Mouse (Mus musculus): Measurements from ENCODE around the gene Apbb1. TPM values are rescaled to one million over a fixed set of nuclear protein-coding genes. Genes with fewer than 3 reads are reported as not detected.

Apbb1 gene
- 220 and 224 TPM in 2 replicates for polyA plus RNA-seq (2014; fragmentation: Nextera tagmentation; extraction: Ambion mirVana)

- Histone ChIP-seq H3K9me3 (ENCODE audit: control insufficient read depth, low read length) (no peaks in the 10 kb centered on the region), H3K9ac (replicated peaks; ENCODE audit: low read depth, low read length) (peak within 1 kb of the TSS; percentile 90), H3K4me3 (ENCODE audit: low read depth, low read length) (peak within 1 kb of the TSS; percentile 77), H3K27me3 (ENCODE audit: control insufficient read depth, insufficient read depth, low read length) (no peaks in the 10 kb centered on the region), H3K36me3 (ENCODE audit: control insufficient read depth, insufficient read depth, low read length) (no peaks in the 10 kb centered on the region), H3K27ac (ENCODE audit: low read depth, low read length) (peak within 1 kb of the TSS; percentile 97), H3K4me1 (ENCODE audit: control insufficient read depth, insufficient read depth, low read length) (peaks cover 27% of the 10 kb centered on the region), H3K4me2 (ENCODE audit: low read depth, low read length) (peak within 1 kb of the TSS; percentile 82)
- under 1% methylated on average over 40 of the region's 54 CpGs for WGBS
- peak; percentile 93 for ATAC-seq (ENCODE audit: low read depth)
Observed at GRCm38 (mm10) chr7:105581094-105581703, at the start of gene Apbb1. TSS of gene Apbb1 (minus strand) at chr7:105581653.

- 19% methylated on average over 3 of the region's 3 CpGs for WGBS
- no peak overlapping the region for H3K27ac ChIP-seq (ENCODE audit: low read depth, low read length)
Observed at GRCm38 (mm10) chr7:105628633-105629032, 47.2 kb upstream of the Apbb1 start.

GRCm38 (mm10) chr7:105625397-105625796 lies 43.9 kb upstream of the Apbb1 start:
- H3K4me2 ChIP-seq (ENCODE audit: low read depth, low read length), result no peak overlapping the region
- H3K4me3 ChIP-seq (ENCODE audit: low read depth, low read length), result no peak overlapping the region
- no peak overlapping the region for H3K27ac ChIP-seq (ENCODE audit: low read depth, low read length)
- H3K36me3 ChIP-seq (ENCODE audit: control insufficient read depth, insufficient read depth, low read length), result peaks cover 27% of the 10 kb centered on the region
- peaks cover 8% of the 10 kb centered on the region for H3K4me1 ChIP-seq (ENCODE audit: control insufficient read depth, insufficient read depth, low read length)
- H3K9me3 ChIP-seq (ENCODE audit: control insufficient read depth, low read length), result no peaks in the 10 kb centered on the region
- H3K27me3 ChIP-seq (ENCODE audit: control insufficient read depth, insufficient read depth, low read length), result no peaks in the 10 kb centered on the region
- 92% methylated on average over 6 of the region's 6 CpGs for WGBS
- ATAC-seq (ENCODE audit: low read depth), result no peak
- H3K9ac ChIP-seq (replicated peaks; ENCODE audit: low read depth, low read length), result no peak overlapping the region

More at GRCm38 (mm10) chr7:105628633-105629032, 47.2 kb upstream of the Apbb1 start:
- no peaks in the 10 kb centered on the region for H3K9me3 ChIP-seq (ENCODE audit: control insufficient read depth, low read length)
- H3K4me2 ChIP-seq (ENCODE audit: low read depth, low read length), result no peak overlapping the region
- ATAC-seq (ENCODE audit: low read depth), result peak; percentile 16; the same call in 1 of the 2 replicates
- H3K9ac ChIP-seq (replicated peaks; ENCODE audit: low read depth, low read length), result no peak overlapping the region
- peaks cover 12% of the 10 kb centered on the region for H3K36me3 ChIP-seq (ENCODE audit: control insufficient read depth, insufficient read depth, low read length)
- no peaks in the 10 kb centered on the region for H3K27me3 ChIP-seq (ENCODE audit: control insufficient read depth, insufficient read depth, low read length)
- peaks cover 24% of the 10 kb centered on the region for H3K4me1 ChIP-seq (ENCODE audit: control insufficient read depth, insufficient read depth, low read length)
- H3K4me3 ChIP-seq (ENCODE audit: low read depth, low read length), result no peak overlapping the region

- Histone ChIP-seq H3K36me3 (ENCODE audit: control insufficient read depth, insufficient read depth, low read length) (peaks cover 60% of the 10 kb centered on the region), H3K4me1 (ENCODE audit: control insufficient read depth, insufficient read depth, low read length) (no peaks in the 10 kb centered on the region), H3K4me3 (ENCODE audit: low read depth, low read length) (no peak overlapping the region), H3K27me3 (ENCODE audit: control insufficient read depth, insufficient read depth, low read length) (no peaks in the 10 kb centered on the region), H3K4me2 (ENCODE audit: low read depth, low read length) (no peak overlapping the region), H3K9me3 (ENCODE audit: control insufficient read depth, low read length) (no peaks in the 10 kb centered on the region), H3K9ac (replicated peaks; ENCODE audit: low read depth, low read length) (no peak overlapping the region), H3K27ac (ENCODE audit: low read depth, low read length) (no peak overlapping the region)
- 86% methylated on average over 8 of the region's 8 CpGs for WGBS
- no peak for ATAC-seq (ENCODE audit: low read depth)
Observed at GRCm38 (mm10) chr7:105621646-105622292, 40.3 kb upstream of the Apbb1 start.

GRCm38 (mm10) chr7:105621053-105621452 lies 39.6 kb upstream of the Apbb1 start:
- Histone ChIP-seq H3K4me3 (ENCODE audit: low read depth, low read length) (no peak overlapping the region), H3K4me2 (ENCODE audit: low read depth, low read length) (no peak overlapping the region), H3K27ac (ENCODE audit: low read depth, low read length) (no peak overlapping the region), H3K4me1 (ENCODE audit: control insufficient read depth, insufficient read depth, low read length) (no peaks in the 10 kb centered on the region), H3K36me3 (ENCODE audit: control insufficient read depth, insufficient read depth, low read length) (peaks cover 68% of the 10 kb centered on the region), H3K27me3 (ENCODE audit: control insufficient read depth, insufficient read depth, low read length) (no peaks in the 10 kb centered on the region), H3K9me3 (ENCODE audit: control insufficient read depth, low read length) (no peaks in the 10 kb centered on the region), H3K9ac (replicated peaks; ENCODE audit: low read depth, low read length) (no peak overlapping the region)
- 80% methylated on average over 4 of the region's 4 CpGs for WGBS
- no peak for ATAC-seq (ENCODE audit: low read depth)

- Histone ChIP-seq H3K27me3 (ENCODE audit: control insufficient read depth, insufficient read depth, low read length) (no peaks in the 10 kb centered on the region), H3K9ac (replicated peaks; ENCODE audit: low read depth, low read length) (no peak overlapping the region), H3K27ac (ENCODE audit: low read depth, low read length) (no peak overlapping the region), H3K9me3 (ENCODE audit: control insufficient read depth, low read length) (no peaks in the 10 kb centered on the region), H3K36me3 (ENCODE audit: control insufficient read depth, insufficient read depth, low read length) (peaks cover 72% of the 10 kb centered on the region), H3K4me3 (ENCODE audit: low read depth, low read length) (no peak overlapping the region), H3K4me1 (ENCODE audit: control insufficient read depth, insufficient read depth, low read length) (no peaks in the 10 kb centered on the region), H3K4me2 (ENCODE audit: low read depth, low read length) (no peak overlapping the region)
- WGBS, result 91% methylated on average over 3 of the region's 3 CpGs
- ATAC-seq (ENCODE audit: low read depth), result no peak
Observed at GRCm38 (mm10) chr7:105619701-105620100, 38.2 kb upstream of the Apbb1 start.

- WGBS, result 97% methylated on average over 22 of the region's 22 CpGs
- no peak for ATAC-seq (ENCODE audit: low read depth)
- no peak overlapping the region for H3K4me2 ChIP-seq (ENCODE audit: low read depth, low read length)
- H3K9ac ChIP-seq (replicated peaks; ENCODE audit: low read depth, low read length), result no peak overlapping the region
- peaks cover 73% of the 10 kb centered on the region for H3K36me3 ChIP-seq (ENCODE audit: control insufficient read depth, insufficient read depth, low read length)
- no peak overlapping the region for H3K27ac ChIP-seq (ENCODE audit: low read depth, low read length)
- no peaks in the 10 kb centered on the region for H3K4me1 ChIP-seq (ENCODE audit: control insufficient read depth, insufficient read depth, low read length)
- no peaks in the 10 kb centered on the region for H3K27me3 ChIP-seq (ENCODE audit: control insufficient read depth, insufficient read depth, low read length)
- no peak overlapping the region for H3K4me3 ChIP-seq (ENCODE audit: low read depth, low read length)
- no peaks in the 10 kb centered on the region for H3K9me3 ChIP-seq (ENCODE audit: control insufficient read depth, low read length)
Observed at GRCm38 (mm10) chr7:105617810-105618209, 36.4 kb upstream of the Apbb1 start.

GRCm38 (mm10) chr7:105616561-105616960 lies 35.1 kb upstream of the Apbb1 start:
- H3K4me2 ChIP-seq (ENCODE audit: low read depth, low read length), result no peak overlapping the region
- H3K4me3 ChIP-seq (ENCODE audit: low read depth, low read length), result no peak overlapping the region
- ATAC-seq (ENCODE audit: low read depth), result no peak
- WGBS, result 94% methylated on average over 6 of the region's 6 CpGs
- H3K9ac ChIP-seq (replicated peaks; ENCODE audit: low read depth, low read length), result no peak overlapping the region
- no peak overlapping the region for H3K27ac ChIP-seq (ENCODE audit: low read depth, low read length)
- no peaks in the 10 kb centered on the region for H3K27me3 ChIP-seq (ENCODE audit: control insufficient read depth, insufficient read depth, low read length)
- H3K4me1 ChIP-seq (ENCODE audit: control insufficient read depth, insufficient read depth, low read length), result no peaks in the 10 kb centered on the region
- H3K9me3 ChIP-seq (ENCODE audit: control insufficient read depth, low read length), result no peaks in the 10 kb centered on the region
- H3K36me3 ChIP-seq (ENCODE audit: control insufficient read depth, insufficient read depth, low read length), result peaks cover 80% of the 10 kb centered on the region

- Histone ChIP-seq H3K36me3 (ENCODE audit: control insufficient read depth, insufficient read depth, low read length) (peaks cover 85% of the 10 kb centered on the region), H3K4me3 (ENCODE audit: low read depth, low read length) (no peak overlapping the region), H3K4me1 (ENCODE audit: control insufficient read depth, insufficient read depth, low read length) (no peaks in the 10 kb centered on the region), H3K9me3 (ENCODE audit: control insufficient read depth, low read length) (no peaks in the 10 kb centered on the region), H3K9ac (replicated peaks; ENCODE audit: low read depth, low read length) (no peak overlapping the region), H3K27me3 (ENCODE audit: control insufficient read depth, insufficient read depth, low read length) (no peaks in the 10 kb centered on the region), H3K4me2 (ENCODE audit: low read depth, low read length) (no peak overlapping the region), H3K27ac (ENCODE audit: low read depth, low read length) (no peak overlapping the region)
- no peak for ATAC-seq (ENCODE audit: low read depth)
- WGBS, result 90% methylated on average over 1 of the region's 1 CpGs
Observed at GRCm38 (mm10) chr7:105615720-105616119, 34.3 kb upstream of the Apbb1 start.

Data from neural tube, embryonic 14.5 days (tissue).